Mouse (Mus musculus) C2C12 (cell line): ENCODE results near the gene Gm20388.

Source experiments
- CEBPB ChIP-seq: IDR thresholded peaks from one replicate; pipeline ENCODE4 v1.6.1; 2011; ENCODE audit warnings: low read depth, mild to moderate bottlenecking, control low read depth, moderate library complexity
- CTCF ChIP-seq: IDR thresholded peaks from one replicate; pipeline ENCODE4 v1.5.1; 2011; ENCODE audit not compliant: control insufficient read depth, insufficient read depth, insufficient read length
- FOSL1 ChIP-seq: IDR thresholded peaks from one replicate; pipeline ENCODE4 v1.8.0; 2011; ENCODE audit warnings: mild to moderate bottlenecking, low read length; ENCODE audit not compliant: poor library complexity, insufficient read depth, severe bottlenecking
- MAX ChIP-seq: IDR thresholded peaks from one replicate; pipeline ENCODE4 v1.6.1; 2011; ENCODE audit warnings: mild to moderate bottlenecking, control low read depth
- MYOD1 ChIP-seq: IDR thresholded peaks from one replicate; pipeline ENCODE4 v1.6.1; 2011; ENCODE audit warnings: low read depth; ENCODE audit not compliant: control insufficient read depth, insufficient read length
- MYOG ChIP-seq: IDR thresholded peaks from one replicate; pipeline ENCODE4 v1.6.1; 2011; ENCODE audit not compliant: control insufficient read depth, insufficient read length; ENCODE audit errors: extremely low read depth

- TF ChIP-seq CTCF (no peak), MYOD1 (no peak), MYOG (no peak), CEBPB (no peak), MAX (no peak), FOSL1 (no peak)
Measured at GRCm38 (mm10) chr8:120552509-120552908, 641.9 kb downstream of the Gm20388 start.
